17 mouse cellular contexts compared by ENCODE assay signal in the genomic region with DNA sequence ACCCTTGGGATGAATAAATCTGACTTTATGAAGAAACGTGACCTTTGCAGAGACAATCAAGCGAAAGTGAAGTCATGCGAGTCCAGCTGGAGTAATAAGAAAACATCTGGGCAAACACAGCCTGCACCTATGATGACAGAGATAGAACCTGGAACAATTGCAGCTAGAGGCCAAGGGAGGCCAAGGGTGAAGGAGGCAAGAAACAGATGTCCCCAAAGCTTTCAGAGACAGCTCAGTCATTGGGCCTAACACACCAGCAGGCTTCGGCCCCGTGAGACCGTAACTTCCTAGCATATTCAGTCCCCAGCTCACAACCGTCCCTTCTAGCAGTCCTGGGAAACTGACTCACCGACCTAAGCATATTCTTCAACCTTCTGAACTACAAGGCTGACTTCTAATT.
A peak's percentile ranks its signal among the peaks of the same experiment; 100 is the strongest.
DNase-seq lines count a peak whose midpoint lies in the region; ATAC-seq lines count a peak whose summit lies in the region.
"Had no signal": no experiment of that assay in that cellular context is flagged by ENCODE, and none has a peak within 500 bp of the region (broad histone marks: within the 10 kb centered on the region; RNA-seq: fewer than 3 reads in every experiment).

No protein-coding gene starts in this region.

- 51% methylated on average over 8 of the region's 8 CpGs for WGBS in limb, embryonic 11.5 days
- 57% methylated on average over 8 of the region's 8 CpGs for WGBS in limb, embryonic 10.5 days

- H3K9ac ChIP-seq in limb, embryonic 11.5 days (ENCODE audit: low read length), result no peak overlapping the region
- H3K9ac ChIP-seq: embryonic facial prominence, embryonic 15.5 days; heart, embryonic 12.5 days; hindbrain, embryonic 15.5 days had no signal

- no peaks in the 10 kb centered on the region for H3K27me3 ChIP-seq in limb, embryonic 11.5 days (ENCODE audit: control insufficient read depth, insufficient read depth, low read length)
- 0 out of 2 replicates have a peak, but pooled peaks cover 6% of the 10 kb centered on the region for H3K27me3 ChIP-seq in limb, embryonic 10.5 days (ENCODE audit: low read depth, poor library complexity, severe bottlenecking)
- H3K27me3 ChIP-seq: embryonic facial prominence, embryonic 15.5 days; heart, embryonic 12.5 days; hindbrain, embryonic 15.5 days had no signal

- no peak overlapping the region for H3K4me2 ChIP-seq in limb, embryonic 11.5 days (ENCODE audit: low read depth, severe bottlenecking)
- H3K4me2 ChIP-seq: embryonic facial prominence, embryonic 15.5 days; heart, embryonic 12.5 days; hindbrain, embryonic 15.5 days had no signal

- 0 out of 2 replicates have a peak, but pooled peaks cover 6% of the 10 kb centered on the region for H3K4me1 ChIP-seq in limb, embryonic 11.5 days (ENCODE audit: control insufficient read depth, insufficient read depth, low read length)
- H3K4me1 ChIP-seq in limb, embryonic 10.5 days, result peaks cover 24% of the 10 kb centered on the region
- H3K4me1 ChIP-seq: embryonic facial prominence, embryonic 15.5 days; hindbrain, embryonic 15.5 days had no signal

- no peaks in the 10 kb centered on the region; the same call in 1 of the 2 replicates for H3K9me3 ChIP-seq in limb, embryonic 11.5 days (ENCODE audit: control insufficient read depth, low read length)
- H3K9me3 ChIP-seq in limb, embryonic 10.5 days (replicated peaks), result no peaks in the 10 kb centered on the region
- H3K9me3 ChIP-seq: embryonic facial prominence, embryonic 15.5 days; forebrain, embryonic 10.5 days; heart, embryonic 12.5 days; hindbrain, embryonic 15.5 days had no signal

- no peak overlapping the region for H3K27ac ChIP-seq in limb, embryonic 11.5 days (replicated peaks; ENCODE audit: low read depth, low read length)
- no peak overlapping the region for H3K27ac ChIP-seq in limb, embryonic 10.5 days
- H3K27ac ChIP-seq: embryonic facial prominence, embryonic 15.5 days; forebrain, embryonic 10.5 days; hindbrain, embryonic 15.5 days had no signal

- no peaks in the 10 kb centered on the region for H3K36me3 ChIP-seq in limb, embryonic 11.5 days (ENCODE audit: control insufficient read depth, insufficient read depth, low read length)
- no peaks in the 10 kb centered on the region for H3K36me3 ChIP-seq in limb, embryonic 10.5 days
- H3K36me3 ChIP-seq: embryonic facial prominence, embryonic 15.5 days; heart, embryonic 12.5 days; hindbrain, embryonic 15.5 days had no signal

- peak; percentile 35 for DNase-seq in embryo, embryonic 10.5 days (ENCODE audit: low spot score)
- no peak for DNase-seq in embryo, embryonic 9.5 days (ENCODE audit: extremely low spot score)
- no peak for DNase-seq in limb, embryonic 11.5 days (ENCODE audit: low spot score)
- DNase-seq in limb, embryonic 10.5 days (ENCODE audit: low spot score), result no peak
- DNase-seq in adipocyte (ENCODE audit: low spot score), result peak; percentile 5
- DNase-seq in mesoderm, embryonic 11.5 days (ENCODE audit: low read depth, low spot score), result peak; percentile 30
- DNase-seq in adrenal gland, postnatal 25 days, result no peak
- DNase-seq: adrenal gland, postnatal 14 days; cerebellum, adult 2 months; cerebellum, postnatal 10 days had no signal

- no peak overlapping the region for H3K4me3 ChIP-seq in limb, embryonic 11.5 days (ENCODE audit: low read depth, low read length)
- no peak overlapping the region for H3K4me3 ChIP-seq in limb, embryonic 10.5 days
- H3K4me3 ChIP-seq: embryonic facial prominence, embryonic 15.5 days; erythroblast, embryonic 14.5 days; forebrain, embryonic 10.5 days; heart, embryonic 12.5 days; hindbrain, embryonic 15.5 days had no signal

- ATAC-seq in limb, embryonic 11.5 days (ENCODE audit: insufficient number of reproducible peaks, low FRiP score, low TSS enrichment, low read depth), result 0 out of 2 replicates have a peak, but pooled peaks have one; percentile 17
- ATAC-seq: forebrain, embryonic 14.5 days; inflammation-experienced regulatory T-cells, adult 6 months had no signal

Comparison
In these comparisons a context has a peak if more than half of its experiments do, and no peak if none do; other contexts are left out.
1. DNase-seq: peak in embryo, embryonic 10.5 days (single experiment), adipocyte (single experiment) and mesoderm, embryonic 11.5 days (single experiment); none in embryo, embryonic 9.5 days (single experiment), limb, embryonic 11.5 days (single experiment), limb, embryonic 10.5 days (single experiment) and adrenal gland, postnatal 25 days (single experiment).